ENCODE assay signal across 15 mouse cellular contexts in the genomic region with DNA sequence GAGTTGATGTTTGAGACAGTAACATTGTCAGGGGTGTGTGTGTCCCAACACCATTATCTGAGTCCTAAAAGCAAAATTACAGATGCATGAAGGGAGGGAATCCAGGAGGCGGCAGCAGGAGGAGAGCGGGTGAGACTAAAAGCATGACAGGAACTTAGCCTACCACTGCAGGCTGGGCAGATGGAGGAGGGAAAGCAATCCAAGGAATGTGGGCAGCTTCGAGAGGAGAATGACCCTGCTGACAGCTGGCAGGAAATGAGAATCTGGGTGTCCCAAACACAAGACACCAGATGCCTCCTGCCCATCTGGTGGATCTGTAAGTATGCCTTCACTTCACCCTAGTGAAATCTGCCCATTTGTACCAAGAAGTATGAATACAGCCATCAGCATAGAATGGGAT. TPM values are rescaled to one million over a fixed set of nuclear protein-coding genes. Genes with fewer than 3 reads are reported as not detected.
DNase-seq lines count a peak whose midpoint lies in the region; ATAC-seq and TF ChIP-seq lines count a peak whose summit lies in the region.
"Had no signal": no experiment of that assay in that cellular context is flagged by ENCODE, and none has a peak within 500 bp of the region (broad histone marks: within the 10 kb centered on the region; RNA-seq: fewer than 3 reads in every experiment).

No protein-coding gene starts in this region.

- 9% methylated on average over 3 of the region's 3 CpGs for WGBS in heart, postnatal 0 days
- 72% methylated on average over 3 of the region's 3 CpGs for WGBS in thymus, adult 2 months
- WGBS in forebrain, embryonic 15.5 days, result 74% methylated on average over 3 of the region's 3 CpGs

- H3K36me3 ChIP-seq in heart, postnatal 0 days (replicated peaks; ENCODE audit: control insufficient read depth, insufficient read depth, low read length), result no peaks in the 10 kb centered on the region
- H3K36me3 ChIP-seq in thymus, adult 2 months (ENCODE audit: control insufficient read depth, insufficient read depth, low read length), result no peaks in the 10 kb centered on the region
- H3K36me3 ChIP-seq in forebrain, embryonic 15.5 days, result no peaks in the 10 kb centered on the region
- H3K36me3 ChIP-seq: limb, embryonic 13.5 days; stomach, embryonic 15.5 days had no signal

- ATAC-seq in heart, postnatal 0 days (ENCODE audit: insufficient read depth, low read depth), result no peak; the same call in 1 of the 2 replicates
- no peak for ATAC-seq in forebrain, embryonic 15.5 days (replicated peaks)
- ATAC-seq: hindbrain, postnatal 0 days had no signal

- H3K4me2 ChIP-seq in heart, postnatal 0 days (ENCODE audit: low read depth, low read length), result no peak overlapping the region
- H3K4me2 ChIP-seq in forebrain, embryonic 15.5 days (replicated peaks), result no peak overlapping the region
- H3K4me2 ChIP-seq: limb, embryonic 13.5 days; stomach, embryonic 15.5 days had no signal

- no peak for TF ChIP-seq POLR2A in thymus, adult 2 months (IDR thresholded peaks at IDR 0.05; ENCODE audit: control insufficient read depth, extremely low read depth, insufficient read depth, low read length, poor library complexity)

- H3K4me3 ChIP-seq in heart, postnatal 0 days (ENCODE audit: low read depth, low read length), result no peak overlapping the region
- no peak overlapping the region for H3K4me3 ChIP-seq in thymus, adult 2 months (ENCODE audit: control insufficient read depth, insufficient read depth, low read length)
- H3K4me3 ChIP-seq in forebrain, embryonic 15.5 days, result no peak overlapping the region
- H3K4me3 ChIP-seq: forebrain, embryonic 10.5 days; limb, embryonic 13.5 days; stomach, embryonic 15.5 days had no signal

- H3K4me1 ChIP-seq in heart, postnatal 0 days (ENCODE audit: control insufficient read depth, insufficient read depth), result peaks cover 27% of the 10 kb centered on the region
- peaks cover 6% of the 10 kb centered on the region for H3K4me1 ChIP-seq in thymus, adult 2 months (replicated peaks; ENCODE audit: control insufficient read depth, insufficient read depth, low read length)
- peaks cover 9% of the 10 kb centered on the region for H3K4me1 ChIP-seq in forebrain, embryonic 15.5 days
- H3K4me1 ChIP-seq: stomach, embryonic 15.5 days had no signal

- no peaks in the 10 kb centered on the region for H3K9me3 ChIP-seq in heart, postnatal 0 days (replicated peaks; ENCODE audit: control insufficient read depth, low read length)
- H3K9me3 ChIP-seq in forebrain, embryonic 15.5 days, result no peaks in the 10 kb centered on the region
- H3K9me3 ChIP-seq: forebrain, embryonic 10.5 days; limb, embryonic 13.5 days; stomach, embryonic 15.5 days had no signal

- TF ChIP-seq EP300 in heart, postnatal 0 days (IDR thresholded peaks at IDR 0.05; ENCODE audit: low read depth), result no peak

- intact Hi-C loops in heart, postnatal 36 days (cut with DNase I), result no loop called here

- no peak overlapping the region for H3K9ac ChIP-seq in heart, postnatal 0 days (replicated peaks; ENCODE audit: low read depth, low read length)
- H3K9ac ChIP-seq in forebrain, embryonic 15.5 days (replicated peaks), result no peak overlapping the region
- H3K9ac ChIP-seq: limb, embryonic 13.5 days; stomach, embryonic 15.5 days had no signal

- no peaks in the 10 kb centered on the region for H3K27me3 ChIP-seq in heart, postnatal 0 days (ENCODE audit: control insufficient read depth, insufficient read depth, low read length)
- H3K27me3 ChIP-seq in thymus, adult 2 months (ENCODE audit: control insufficient read depth, insufficient read depth, low read length), result no peaks in the 10 kb centered on the region
- H3K27me3 ChIP-seq in forebrain, embryonic 15.5 days, result no peaks in the 10 kb centered on the region
- H3K27me3 ChIP-seq: limb, embryonic 13.5 days; stomach, embryonic 15.5 days had no signal

- no peak for TF ChIP-seq CTCF in heart, postnatal 0 days (IDR thresholded peaks at IDR 0.05; ENCODE audit: low read depth)
- no peak for TF ChIP-seq CTCF in thymus, adult 2 months (IDR thresholded peaks at IDR 0.05; ENCODE audit: borderline replicate concordance, control insufficient read depth, extremely low read depth, insufficient read depth, low read length, poor library complexity)

- peak; percentile 53 for DNase-seq in cerebellum, adult 9-11 months
- DNase-seq in cerebellum, postnatal 25 days, result no peak
- DNase-seq in heart, postnatal 0 days (ENCODE audit: low spot score), result peak; percentile 51
- DNase-seq in heart, postnatal 36 days, result no peak
- DNase-seq in right cerebral cortex, adult 18-20 months, result peak; percentile 47
- DNase-seq in right cerebral cortex, adult 2 months (ENCODE audit: low spot score in 2 of 2), result no peak
- no peak for DNase-seq in thymus, adult 2 months
- DNase-seq: kidney, adult 8-10 months; spleen, adult 18-20 months; thymus, postnatal 25 days had no signal

- no peak overlapping the region for H3K27ac ChIP-seq in heart, postnatal 0 days (ENCODE audit: low read depth)
- no peak overlapping the region for H3K27ac ChIP-seq in thymus, adult 2 months (ENCODE audit: control insufficient read depth, insufficient read depth, low read length)
- H3K27ac ChIP-seq in forebrain, embryonic 15.5 days (replicated peaks), result no peak overlapping the region
- H3K27ac ChIP-seq: forebrain, embryonic 10.5 days; hindbrain, postnatal 0 days; limb, embryonic 13.5 days; stomach, embryonic 15.5 days had no signal

RNA-seq across cellular contexts. Expression of gene Tmem108, which starts 51.9 kb away (rescaled TPM):
- total RNA-seq in heart, postnatal 0 days (2014; rRNA removed; ENCODE audit: low replicate concordance), result 25.1 and 49.7 TPM in 2 replicates
- 21.8 and 23.5 TPM in 2 replicates for polyA plus RNA-seq in heart, postnatal 0 days (2015; fragmentation: Nextera tagmentation; extraction: Ambion mirVana)
- 1 to 10 TPM; 3.7 to 5.7 TPM for total RNA-seq in heart, postnatal 36 days (2021)
- polyA plus RNA-seq in thymus, adult 2 months (2012; rRNA removed), result 4.4 and 6.1 TPM in 2 replicates
- polyA plus RNA-seq in forebrain, embryonic 15.5 days (2015; fragmentation: Nextera tagmentation; extraction: Ambion mirVana), result 72.3 and 78.0 TPM in 2 replicates

Comparison
In these comparisons a context has a peak if more than half of its experiments do, and no peak if none do; other contexts are left out.
1. DNase-seq: peak in cerebellum, adult 9-11 months (single experiment), heart, postnatal 0 days (single experiment) and right cerebral cortex, adult 18-20 months (single experiment); none in cerebellum, postnatal 25 days (0 of 2), heart, postnatal 36 days (0 of 2), right cerebral cortex, adult 2 months (0 of 2) and thymus, adult 2 months (single experiment).